Mouse (Mus musculus) right cerebral cortex, adult 18-20 months (tissue): Measurements from ENCODE around the gene Sec24b.

Source experiments
- DNase-seq: peaks from one replicate; pipeline ENCODE4 v3.0.0; 2022; ENCODE audit warnings: mixed read lengths

Gene Sec24b

DNA sequence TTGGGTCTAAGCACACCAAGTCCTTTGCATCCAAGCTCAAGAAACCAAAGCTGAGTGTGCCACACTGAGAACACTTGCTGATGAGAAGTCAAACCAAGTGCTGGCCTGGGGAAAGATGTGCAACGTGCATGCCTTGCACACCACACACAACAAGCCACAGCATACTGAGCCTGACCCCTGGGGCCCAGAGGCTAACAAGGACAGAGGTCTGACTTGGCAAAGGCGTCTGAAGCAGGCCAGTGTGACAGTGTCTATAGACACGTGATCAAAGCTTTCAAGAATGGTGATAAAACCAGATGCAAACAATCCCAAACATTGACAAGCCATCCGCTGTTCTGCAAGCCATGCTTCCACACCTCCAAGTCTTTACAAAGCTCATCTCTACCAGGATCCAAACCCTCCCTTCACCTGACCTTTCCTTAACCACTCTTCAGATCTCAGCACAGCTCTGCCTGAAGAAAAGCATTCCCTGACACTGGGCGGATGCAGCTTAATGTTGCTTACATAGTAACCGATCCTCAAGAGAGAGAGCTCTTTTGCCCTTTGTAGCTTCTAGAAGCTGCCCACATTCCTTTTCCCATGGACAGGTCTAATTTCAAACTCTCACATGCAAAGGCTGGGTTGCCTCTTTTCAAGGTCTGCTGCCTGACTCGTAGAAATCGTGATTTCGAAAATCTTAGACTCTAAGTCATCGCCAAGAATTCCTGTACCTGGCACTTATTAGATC lies 7.8 kb downstream of the Sec24b start:
- no peak for DNase-seq

DNA sequence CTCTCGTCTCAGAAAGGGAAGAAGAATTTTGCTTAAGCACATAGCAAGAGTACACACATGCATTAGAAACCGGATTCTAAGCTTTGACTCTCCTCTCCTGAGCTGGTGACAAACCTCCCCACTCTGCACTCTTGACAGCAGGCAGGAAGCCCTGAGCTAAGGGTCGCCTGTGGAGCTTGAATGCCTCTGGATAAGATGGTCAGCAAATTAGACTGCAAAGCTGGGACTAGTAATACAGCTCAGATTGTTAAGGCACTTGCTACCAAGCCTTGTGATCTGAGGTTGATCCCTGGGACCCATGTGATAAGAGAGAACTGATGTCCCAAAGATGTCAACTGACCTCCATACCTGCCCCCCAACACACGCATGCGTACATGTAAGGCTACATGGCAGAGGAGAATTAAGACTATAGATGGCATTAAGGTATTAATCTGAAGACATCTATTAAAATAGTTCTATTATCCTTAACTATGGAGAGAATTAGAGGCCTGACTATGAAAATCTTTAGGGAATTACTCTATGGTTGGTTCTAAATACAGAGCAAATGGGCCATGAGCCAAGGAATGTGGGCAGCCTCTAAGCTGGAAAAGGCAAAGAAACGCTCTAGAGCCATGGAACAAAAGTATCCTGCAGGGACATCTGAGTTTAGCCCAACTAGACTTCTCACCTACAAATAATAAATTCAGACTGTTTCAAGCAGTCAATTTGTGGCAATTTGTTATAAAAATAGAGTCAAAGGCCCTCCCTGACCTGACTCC lies 8.6 kb downstream of the Sec24b start:
- peak; percentile 57 for DNase-seq

DNA sequence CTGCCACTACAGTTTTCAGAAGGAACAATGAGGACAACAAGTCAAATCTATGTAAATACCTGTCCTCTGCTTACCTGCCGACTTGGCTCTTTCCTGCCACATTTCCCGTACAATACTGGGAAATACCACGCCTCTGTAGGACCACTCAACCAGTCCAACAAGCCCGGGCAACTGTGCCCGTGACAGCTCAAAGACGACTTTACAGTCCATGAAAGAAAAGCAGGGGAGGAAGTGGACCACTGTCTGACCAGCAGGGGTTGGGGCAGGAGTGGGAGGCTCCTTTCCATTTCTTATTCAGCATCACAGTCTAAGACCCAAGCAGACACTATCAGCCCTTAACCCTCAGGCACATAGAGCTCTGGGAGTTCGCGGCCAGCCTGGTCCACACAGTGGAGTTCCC lies 9.2 kb downstream of the Sec24b start:
- no peak for DNase-seq

DNA sequence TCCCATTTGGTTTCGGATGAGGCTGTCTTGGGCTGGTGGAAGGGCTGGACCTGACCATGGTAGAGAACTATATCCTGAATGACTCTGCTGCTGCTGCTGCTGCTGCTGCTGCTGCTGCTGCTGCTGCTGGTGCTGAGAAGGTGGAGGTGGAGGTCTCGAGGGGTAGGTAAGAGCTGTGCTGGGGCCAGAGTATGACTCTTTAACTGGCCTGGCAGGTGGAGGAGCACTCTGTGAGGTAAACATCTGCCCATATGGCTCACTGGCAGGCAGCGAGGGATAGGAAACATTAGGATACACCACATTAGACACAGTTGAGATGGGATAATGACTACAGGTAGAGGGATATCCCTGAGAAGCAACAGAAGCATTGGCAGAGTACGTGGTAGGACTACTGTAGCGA lies 20.6 kb downstream of the Sec24b start:
- no peak for DNase-seq

DNA sequence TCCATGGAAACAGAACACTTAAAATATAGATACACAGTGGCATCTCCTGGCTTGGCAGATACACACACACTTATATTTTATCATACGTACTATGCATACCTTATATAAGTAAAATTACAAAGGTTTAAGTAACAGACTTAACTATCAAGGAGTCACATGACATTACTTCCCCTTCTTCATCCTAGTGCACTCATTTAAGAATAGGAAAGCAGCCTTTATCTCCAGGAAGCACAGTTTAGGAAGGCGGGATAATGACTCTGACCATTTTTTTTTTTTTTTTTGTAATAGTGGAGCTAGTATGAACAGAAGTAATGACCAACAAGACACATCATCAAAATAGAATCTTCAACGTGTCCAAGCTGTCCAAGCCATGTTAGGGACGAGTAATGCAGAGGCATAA lies 21.3 kb downstream of the Sec24b start:
- no peak for DNase-seq

DNA sequence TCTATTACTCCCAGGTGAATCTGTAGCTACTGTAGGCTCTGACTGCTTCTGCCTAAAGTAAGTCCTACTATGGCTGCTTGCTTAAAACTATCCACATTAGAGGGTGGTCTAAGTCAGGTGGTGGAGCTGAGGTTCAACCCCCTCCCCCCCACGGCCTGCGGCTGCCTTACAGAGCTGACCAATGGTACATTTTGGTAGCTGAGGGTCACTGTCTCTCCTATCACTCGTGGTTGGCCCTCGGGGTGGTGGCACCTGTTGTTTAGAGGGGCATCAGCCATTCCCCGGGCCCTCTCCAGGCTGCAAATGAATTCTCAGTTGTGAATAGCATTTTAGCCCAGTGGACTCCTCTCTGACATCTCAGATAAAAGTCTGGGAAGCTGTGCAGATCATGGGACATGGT lies 32.6 kb downstream of the Sec24b start:
- DNase-seq = no peak

DNA sequence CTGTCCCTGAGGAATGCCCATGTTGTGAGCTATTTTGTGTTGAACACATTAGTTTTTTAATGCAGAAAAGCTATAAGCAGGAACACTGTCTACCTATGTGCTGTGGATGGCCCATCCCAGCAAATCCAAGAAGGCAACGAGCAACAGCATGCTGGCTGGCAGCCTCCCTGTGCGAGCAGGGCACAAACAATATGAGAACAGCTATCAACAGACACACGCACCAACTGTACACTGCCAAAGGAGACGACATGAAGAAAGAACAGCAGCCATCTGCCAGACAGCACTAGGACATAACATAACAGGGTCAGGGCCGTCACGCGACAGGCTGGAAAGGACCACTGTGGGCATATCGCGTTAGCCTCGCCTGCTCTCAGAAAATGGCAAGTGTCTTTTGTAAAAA lies 35.2 kb downstream of the Sec24b start:
- no peak for DNase-seq

DNA sequence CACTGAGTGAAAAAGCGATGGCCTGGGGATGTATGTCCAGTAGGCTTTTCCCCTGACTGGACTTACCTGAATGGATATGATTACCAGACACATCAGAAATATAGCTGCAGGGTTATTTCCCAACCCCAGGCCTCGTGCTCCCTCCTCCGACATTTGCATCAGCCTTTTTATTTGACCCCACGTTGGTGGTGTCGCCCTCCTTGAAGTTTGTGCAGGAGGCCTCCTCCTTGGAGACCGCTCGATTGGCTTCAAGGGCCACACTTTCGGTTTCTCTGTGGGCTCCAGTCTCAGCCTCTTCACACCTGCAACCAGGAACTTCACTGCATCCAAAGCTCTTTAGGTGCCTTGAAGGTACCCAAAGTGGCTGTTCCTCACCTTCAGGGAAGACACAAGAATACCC lies 35.8 kb downstream of the Sec24b start:
- no peak for DNase-seq

DNA sequence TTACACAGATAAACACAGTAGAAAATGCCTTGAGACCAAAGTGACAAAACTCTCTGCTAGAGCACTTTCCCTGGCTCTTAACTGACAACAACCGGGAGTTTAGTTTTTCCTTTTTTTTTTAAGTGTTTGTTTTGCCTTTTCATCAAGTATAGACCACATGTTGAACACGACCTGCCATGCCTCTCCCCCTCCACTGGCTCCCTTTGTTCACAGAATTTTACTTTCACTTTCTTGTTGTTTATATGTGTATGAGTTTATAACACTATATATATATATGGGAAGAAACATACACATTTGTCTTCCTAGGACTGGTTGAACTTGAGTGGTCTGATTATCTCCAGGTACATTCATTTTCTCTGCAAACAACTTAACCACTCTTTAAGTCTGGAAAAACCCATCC lies 48.4 kb downstream of the Sec24b start:
- DNase-seq = no peak

DNA sequence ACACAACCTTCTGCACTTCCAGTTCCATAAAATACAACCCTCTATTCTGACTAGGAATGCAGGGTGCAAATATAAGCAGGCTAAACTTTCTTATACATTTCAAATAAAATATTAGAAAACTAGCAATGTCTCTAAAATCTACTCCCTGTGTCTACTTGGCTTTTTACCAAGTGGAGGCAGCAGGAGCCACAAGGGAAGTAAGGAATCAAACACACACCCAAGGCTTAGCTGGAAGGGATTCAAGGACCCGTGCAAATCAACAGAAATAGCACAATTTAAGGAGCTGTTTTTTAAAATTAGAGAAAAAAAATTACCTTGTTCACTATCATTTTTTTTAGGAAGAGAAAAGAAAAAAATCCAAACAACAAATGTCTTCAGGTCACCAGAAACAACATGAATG lies 50.1 kb downstream of the Sec24b start:
- DNase-seq = no peak

DNA sequence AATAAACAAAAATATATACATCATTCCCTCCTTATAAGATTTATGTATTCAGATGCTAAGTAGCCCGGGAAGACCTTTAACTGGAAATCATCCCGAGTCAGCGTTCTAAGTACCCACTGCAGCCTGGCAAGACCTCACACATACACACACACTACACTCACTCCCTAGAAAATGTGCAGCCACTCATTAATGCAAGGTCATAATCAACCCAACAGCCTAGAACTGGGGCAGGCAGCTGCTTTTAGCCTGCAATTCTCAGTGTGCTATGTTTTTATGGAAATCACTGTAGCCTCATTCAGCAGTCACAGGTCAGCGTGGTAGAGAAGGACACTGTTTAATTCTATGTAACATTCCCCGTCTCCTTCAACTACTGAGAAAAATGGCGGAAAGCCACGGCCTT lies 55.2 kb downstream of the Sec24b start:
- DNase-seq = no peak

DNA sequence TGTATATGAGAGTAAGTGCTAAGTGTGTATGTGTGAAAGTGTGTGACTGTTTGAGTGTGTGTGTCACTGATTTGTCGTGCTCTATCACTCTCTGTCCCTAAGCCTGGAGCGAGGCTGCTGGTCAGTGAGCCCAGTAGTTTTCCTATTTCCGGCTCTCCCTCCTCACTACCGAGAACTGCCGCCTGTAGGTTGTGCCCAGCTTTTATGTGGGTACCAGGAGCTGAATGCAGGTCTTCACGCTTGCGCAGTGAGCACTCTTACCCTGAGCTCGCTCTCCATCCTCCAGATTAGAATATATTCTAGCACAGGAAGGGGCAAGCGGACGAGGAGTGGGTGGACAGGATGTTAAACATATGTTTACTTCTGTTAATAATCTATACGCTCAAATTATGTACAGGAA lies 60.4 kb downstream of the Sec24b start:
- DNase-seq = no peak

DNA sequence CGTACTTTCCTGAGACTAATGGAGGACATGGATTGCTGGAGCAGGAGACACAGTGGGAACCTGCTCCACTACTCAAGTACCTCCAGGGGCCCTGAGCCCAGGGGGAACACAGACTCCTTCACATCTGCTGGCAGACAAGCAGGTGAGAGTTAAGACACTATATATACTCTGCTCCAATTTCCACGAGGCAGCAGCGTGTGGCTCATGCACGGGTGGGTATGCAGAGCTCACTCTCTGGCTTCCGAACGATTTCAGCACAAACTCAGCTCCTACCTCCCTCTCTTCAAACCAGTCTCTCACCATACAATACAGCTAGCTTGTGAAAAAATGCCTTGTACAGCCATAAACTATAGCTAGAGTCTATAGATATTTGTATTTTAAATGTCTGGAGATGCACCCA lies 62.8 kb downstream of the Sec24b start:
- peak; percentile 40 for DNase-seq

DNA sequence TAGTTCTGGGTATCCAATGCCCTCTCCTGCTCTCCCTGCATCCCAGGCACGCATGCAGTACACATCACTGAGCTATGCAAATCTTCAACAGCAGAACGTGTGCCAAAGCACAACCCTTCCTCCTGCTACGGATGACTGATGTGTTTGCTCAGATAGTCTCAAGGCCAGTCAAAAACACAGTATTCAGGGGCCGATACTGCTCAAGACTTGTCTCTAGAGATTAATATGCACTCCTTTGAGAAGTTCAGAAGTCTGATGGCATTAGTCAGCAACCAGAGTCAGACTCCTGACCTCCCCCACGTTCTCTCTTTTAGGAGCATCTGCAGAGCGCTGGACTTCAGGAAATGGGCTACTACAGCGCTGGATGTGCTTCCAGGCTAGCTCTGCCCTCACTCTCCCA lies 63.4 kb downstream of the Sec24b start:
- no peak for DNase-seq

DNA sequence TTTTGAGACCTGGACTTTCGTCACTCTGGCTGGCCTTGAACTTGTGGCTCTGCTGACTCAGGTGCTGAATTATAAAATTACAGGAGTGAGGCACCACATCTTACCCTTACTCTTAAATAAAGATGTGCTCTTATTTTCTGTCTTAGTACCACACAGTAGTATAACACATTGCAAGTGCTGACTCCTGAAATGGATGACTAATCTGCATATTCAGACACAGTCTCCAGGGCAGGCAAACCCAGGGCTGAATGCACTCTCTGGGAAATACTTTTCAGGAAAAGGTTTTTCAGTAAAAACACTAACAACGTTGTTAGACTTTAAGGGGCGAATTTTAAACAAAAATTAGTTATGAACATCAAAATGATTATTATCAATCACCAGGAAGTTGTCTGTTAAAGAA lies 64.0 kb downstream of the Sec24b start:
- no peak for DNase-seq

DNA sequence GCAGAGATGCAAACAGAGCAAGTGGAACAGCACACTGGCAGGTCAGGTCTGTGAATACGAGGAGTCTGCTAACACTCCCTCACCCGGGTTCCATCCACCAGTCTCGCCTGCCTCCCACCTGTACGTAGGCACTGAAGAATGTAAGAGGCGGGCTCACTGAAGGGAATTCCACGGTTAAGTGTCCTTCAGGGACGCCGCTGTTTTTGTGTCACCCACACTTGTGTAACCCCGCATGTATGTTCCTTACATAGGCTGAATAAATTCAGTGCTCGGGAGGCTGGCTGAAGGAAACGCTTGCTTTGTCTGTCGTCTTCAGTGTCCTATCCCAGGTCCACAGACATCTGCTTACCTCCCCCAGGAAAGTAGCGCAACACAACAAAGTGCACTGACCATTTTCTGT lies 74.1 kb downstream of the Sec24b start:
- no peak for DNase-seq

DNA sequence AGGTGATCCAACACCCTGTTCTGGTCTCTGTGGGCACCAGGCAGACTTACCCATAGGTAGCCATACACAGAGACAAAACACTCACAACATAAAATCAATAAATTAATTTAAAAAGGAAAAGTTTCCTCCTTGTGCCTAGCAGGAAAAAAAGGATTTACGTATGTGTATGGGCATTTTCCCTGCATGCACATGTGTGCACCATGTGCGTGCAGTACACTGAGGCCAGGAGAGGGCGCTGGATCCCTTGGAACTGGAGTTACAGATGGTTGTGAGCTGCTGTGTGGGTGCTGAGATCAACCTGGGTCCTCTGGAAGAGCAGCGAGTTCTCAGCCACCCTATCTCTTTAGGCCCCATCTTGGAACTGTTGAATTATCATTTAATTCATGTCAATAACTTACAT lies 76.0 kb downstream of the Sec24b start:
- DNase-seq = no peak

DNA sequence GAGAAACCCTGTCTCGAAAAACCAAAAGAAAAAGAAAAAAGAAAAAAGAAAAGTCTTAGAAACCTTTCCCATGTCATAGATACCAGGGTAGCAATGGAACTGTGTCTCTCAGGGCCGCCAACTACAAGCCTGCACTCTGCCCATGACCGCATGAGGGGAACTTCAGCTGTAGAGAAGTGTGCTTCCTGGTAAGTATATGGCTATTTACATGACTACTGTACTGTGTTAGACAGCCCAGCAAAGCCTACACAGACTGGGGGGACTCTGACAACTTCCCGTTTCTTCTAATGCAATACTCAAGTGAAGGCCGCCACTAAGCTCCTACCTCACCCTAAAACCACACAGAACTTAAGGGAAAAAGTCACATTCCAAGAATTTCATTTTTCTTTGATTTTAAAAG lies 76.6 kb downstream of the Sec24b start:
- DNase-seq = no peak

DNA sequence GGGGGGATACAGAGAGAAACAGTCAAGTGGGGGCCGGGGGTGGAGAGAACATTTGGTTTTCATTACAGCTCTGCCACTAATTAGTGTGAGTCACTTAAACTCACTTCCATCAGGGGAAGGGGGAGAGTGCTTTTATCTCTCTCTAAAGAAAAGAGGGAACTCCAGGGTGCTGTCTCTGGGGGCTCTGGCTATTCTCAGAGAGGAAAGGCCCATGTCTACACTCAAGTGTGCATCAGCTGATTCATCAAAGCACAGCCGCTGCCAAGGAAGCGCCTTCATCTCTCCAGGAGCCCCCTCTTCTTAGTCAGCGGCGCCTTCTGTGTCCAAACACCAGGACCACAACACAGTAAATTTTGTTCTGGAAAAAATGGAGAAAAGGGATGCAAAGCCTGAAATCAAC lies 79.1 kb downstream of the Sec24b start:
- DNase-seq = no peak

DNA sequence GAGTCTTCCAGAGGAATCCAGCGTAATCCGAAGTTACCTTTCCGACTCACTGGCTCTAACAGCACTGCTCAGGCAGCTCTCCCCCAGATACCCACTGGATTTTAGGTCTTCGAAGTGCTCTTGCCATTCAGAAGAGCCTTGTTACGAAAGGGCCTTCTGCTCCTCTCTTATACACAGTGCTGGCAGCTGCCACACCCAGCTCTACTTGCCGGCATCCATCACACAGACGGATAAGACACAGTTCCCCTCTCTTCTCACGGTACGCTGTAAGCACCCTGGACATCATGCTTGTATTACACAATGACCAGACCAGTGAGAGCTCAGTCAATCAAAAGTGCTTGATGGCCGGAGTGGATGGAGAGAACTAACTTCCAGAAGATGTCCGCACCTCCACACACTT lies 79.6 kb downstream of the Sec24b start:
- DNase-seq = no peak

DNA sequence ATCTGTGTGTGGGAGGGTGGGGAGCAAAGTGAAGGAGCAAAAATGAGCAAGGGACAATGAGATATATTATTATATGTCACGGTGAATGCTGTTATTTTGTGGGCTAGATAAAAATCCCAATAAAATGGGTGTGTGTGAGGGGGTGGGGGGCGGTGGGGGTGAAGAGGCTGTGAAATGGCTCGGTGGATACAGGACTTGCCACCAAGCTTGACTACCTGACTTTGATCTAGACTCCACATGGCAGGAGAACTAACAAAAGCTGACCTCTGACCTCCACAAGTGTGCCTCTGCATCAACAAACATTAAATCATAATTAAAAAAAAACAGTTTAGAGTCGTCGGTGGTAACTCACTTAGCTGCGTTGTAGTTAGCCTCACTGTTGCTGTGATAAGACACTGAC lies 81.8 kb downstream of the Sec24b start:
- DNase-seq = no peak

DNA sequence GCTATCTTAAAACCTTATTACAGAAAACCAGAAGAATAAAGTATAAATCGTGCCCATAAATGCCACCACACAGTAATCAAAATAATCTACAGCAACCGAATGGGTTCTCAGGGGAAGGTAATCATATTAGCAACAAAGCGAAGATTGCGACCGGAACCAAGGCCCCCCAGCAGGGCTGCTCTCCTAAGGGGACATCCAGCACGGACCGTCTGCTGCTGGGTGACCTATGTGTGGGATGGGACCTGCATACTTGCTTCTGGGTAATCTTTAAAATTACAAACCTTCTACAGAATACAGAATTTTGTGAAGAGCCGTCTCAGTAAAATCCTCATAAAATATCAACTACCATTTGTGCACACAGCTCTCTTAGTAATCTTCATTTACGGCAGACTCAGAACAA lies 82.6 kb downstream of the Sec24b start:
- DNase-seq = no peak

DNA sequence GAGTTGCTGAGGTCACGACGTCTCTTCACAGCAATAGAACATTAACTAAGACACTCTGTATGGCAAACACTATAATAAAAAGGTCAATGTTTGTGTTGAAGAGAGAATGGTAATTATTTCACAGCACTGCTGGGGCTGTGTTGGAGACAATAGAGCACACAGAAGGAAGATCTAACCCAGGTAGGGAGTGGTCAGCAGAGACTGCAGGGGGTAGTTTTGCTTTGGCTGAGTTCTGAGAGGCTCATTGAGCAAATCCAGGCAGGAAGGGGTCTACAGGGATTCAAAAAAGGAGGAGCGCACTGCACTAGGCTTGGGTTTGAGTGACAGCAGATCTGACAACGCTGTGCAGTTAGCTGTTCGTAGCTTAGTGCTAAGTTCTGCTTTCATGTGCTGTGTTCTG lies 85.0 kb downstream of the Sec24b start:
- no peak for DNase-seq

DNA sequence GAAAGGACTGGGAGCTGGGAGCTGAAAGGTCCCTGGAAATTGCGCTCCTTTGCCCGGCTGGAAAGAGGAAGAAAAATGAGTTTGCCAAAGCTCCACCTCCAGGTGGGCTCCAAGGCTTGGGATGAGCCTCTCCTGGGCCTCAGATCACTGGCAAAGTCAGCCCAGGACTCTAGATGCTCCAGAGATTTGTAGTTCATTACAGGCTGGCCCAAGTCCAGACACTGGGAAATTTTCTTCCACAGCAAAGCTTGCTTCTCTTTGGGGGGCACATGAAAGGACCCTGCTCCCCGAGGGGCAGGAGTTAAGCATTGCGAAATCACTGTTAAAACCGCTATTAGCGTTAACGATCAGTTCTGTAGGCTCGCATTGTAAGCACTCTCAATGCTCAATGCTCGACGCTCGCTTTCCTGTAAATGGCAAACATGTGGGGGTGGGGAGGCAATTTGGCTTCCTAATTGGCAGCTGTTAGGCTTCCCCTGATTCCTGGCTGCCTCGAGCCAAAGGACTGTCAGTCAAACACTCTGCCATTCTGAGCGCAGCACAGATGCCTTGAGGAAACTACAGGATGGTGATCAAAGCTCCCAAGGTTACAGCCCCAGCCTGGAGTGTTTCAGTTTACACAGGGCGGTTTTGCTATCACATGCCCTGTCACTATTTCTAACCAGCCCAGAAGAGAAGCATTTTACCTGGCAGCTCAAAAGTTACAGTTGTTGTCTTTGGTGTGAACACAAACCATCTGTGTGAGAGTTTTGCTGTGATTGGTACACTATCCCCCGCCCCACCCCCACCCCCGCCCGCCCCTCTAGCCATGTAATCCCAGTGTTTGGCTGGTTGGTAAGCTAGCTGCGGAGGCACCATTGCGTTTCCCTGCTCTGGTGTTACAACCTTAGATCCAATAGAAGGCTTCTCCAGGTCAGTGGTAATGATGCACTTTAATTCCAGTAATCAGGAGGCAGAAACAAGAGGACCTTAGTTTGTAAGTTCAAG lies 90.5 kb downstream of the Sec24b start:
- DNase-seq = no peak
